Mouse (Mus musculus) G1E (cell line): ENCODE measurements around the gene Neb. TPM values are rescaled to one million over a fixed set of nuclear protein-coding genes. Genes with fewer than 3 reads are reported as not detected.

Experiments
- ATAC-seq: 2 replicates; pipeline ENCODE4 v1.8.0; 2016; ENCODE audit warnings: mild to moderate bottlenecking; ENCODE audit not compliant: insufficient number of reproducible peaks, poor library complexity, low FRiP score, severe bottlenecking; ENCODE audit errors: extremely low read depth
- DNase-seq: peaks from one replicate; pipeline ENCODE4 v3.0.0; 2012; ENCODE audit warnings: low spot score
- H3K27me3 ChIP-seq: 2 replicates; pipeline ENCODE4 v1.6.1; 2012; ENCODE audit warnings: mild to moderate bottlenecking, low read length, inconsistent platforms; ENCODE audit not compliant: insufficient read depth
- H3K36me3 ChIP-seq: replicated peaks from 2 replicates; pipeline ENCODE3; 2012; ENCODE audit warnings: mild to moderate bottlenecking, inconsistent platforms
- H3K4me1 ChIP-seq: 2 replicates; pipeline ENCODE4 v1.6.1; 2012; ENCODE audit warnings: low read depth, low read length, inconsistent platforms, mixed read lengths; ENCODE audit not compliant: insufficient read depth
- H3K4me3 ChIP-seq: 2 replicates; pipeline ENCODE4 v1.5.1; 2012; ENCODE audit warnings: low read depth, mild to moderate bottlenecking, inconsistent platforms, low read length, moderate library complexity, mixed read lengths
- H3K9me3 ChIP-seq: replicated peaks from 2 replicates; pipeline ENCODE4 v1.6.1; 2012; ENCODE audit warnings: inconsistent platforms
- CTCF ChIP-seq: IDR thresholded peaks from 2 replicates; pipeline ENCODE4 v1.5.1; 2012; ENCODE audit warnings: low read depth, low read length, inconsistent platforms, mixed read lengths
- GATA1 ChIP-seq: IDR thresholded peaks from 2 replicates; pipeline ENCODE4 v1.6.1; 2012; ENCODE audit warnings: borderline replicate concordance, low read length, inconsistent platforms, mixed read lengths
- GATA2 ChIP-seq: IDR thresholded peaks from 2 replicates; pipeline ENCODE4 v1.6.1; 2012; ENCODE audit warnings: low read depth, low read length, inconsistent platforms, borderline replicate concordance
- POLR2AphosphoS5 ChIP-seq: IDR thresholded peaks from 2 replicates; pipeline ENCODE4 v1.6.1; 2012; ENCODE audit warnings: low read depth, low read length, inconsistent platforms; ENCODE audit not compliant: insufficient replicate concordance
- TAL1 ChIP-seq: conservative IDR thresholded peaks from 2 replicates; pipeline ENCODE4 v1.6.1; 2012; ENCODE audit warnings: low read depth, low read length, inconsistent platforms, mixed read lengths
- polyA plus RNA-seq: library from polyadenylated mRNA; stranded (reverse); fragments of >175 nt; gene quantifications from 2 replicates; pipeline ENCODE4 v1.2.3, GENCODE M21; 2012
- total RNA-seq, 2 experiments: library from RNA; stranded (forward) in 1 of 2; stranded (reverse) in 1 of 2; fragments of 200-1000 nt in 1 of 2; fragments of >200 nt in 1 of 2; fragmentation: Nextera tagmentation in 1 of 2; gene quantifications; 2 replicates each; pipeline ENCODE4 v1.2.3; 2014 to 2017

The Neb gene
- total and polyA plus RNA-seq, 3 experiments: 0.05 to 1.2 (median 0.75) TPM

- no peaks in the 10 kb centered on the region for H3K36me3 ChIP-seq
- 0 out of 2 replicates have a peak, but pooled peaks cover 3% of the 10 kb centered on the region for H3K27me3 ChIP-seq
- H3K9me3 ChIP-seq: no peaks in the 10 kb centered on the region
- no peak for ATAC-seq
- TF ChIP-seq CTCF: no peak
- TF ChIP-seq GATA1: no peak
- no peak for TF ChIP-seq POLR2AphosphoS5
- TF ChIP-seq GATA2: no peak
- TF ChIP-seq TAL1: no peak
- no peak for DNase-seq
- H3K4me1 ChIP-seq: 0 out of 2 replicates have a peak, but pooled peaks cover 2% of the 10 kb centered on the region
- no peak overlapping the region for H3K4me3 ChIP-seq
These were observed 27.2 kb downstream of the Neb start for GRCm38 (mm10) chr2:52351029-52351428.

- DNase-seq: no peak
- Histone ChIP-seq H3K4me3 (no peak overlapping the region), H3K9me3 (no peaks in the 10 kb centered on the region), H3K36me3 (no peaks in the 10 kb centered on the region), H3K27me3 (no peaks in the 10 kb centered on the region), H3K4me1 (no peaks in the 10 kb centered on the region)
- no peak for ATAC-seq
- no peak for TF ChIP-seq GATA1
- no peak for TF ChIP-seq CTCF
- no peak for TF ChIP-seq GATA2
- TF ChIP-seq TAL1: no peak
- TF ChIP-seq POLR2AphosphoS5: no peak
These were observed 37.3 kb downstream of the Neb start for GRCm38 (mm10) chr2:52340990-52341389.

DNA sequence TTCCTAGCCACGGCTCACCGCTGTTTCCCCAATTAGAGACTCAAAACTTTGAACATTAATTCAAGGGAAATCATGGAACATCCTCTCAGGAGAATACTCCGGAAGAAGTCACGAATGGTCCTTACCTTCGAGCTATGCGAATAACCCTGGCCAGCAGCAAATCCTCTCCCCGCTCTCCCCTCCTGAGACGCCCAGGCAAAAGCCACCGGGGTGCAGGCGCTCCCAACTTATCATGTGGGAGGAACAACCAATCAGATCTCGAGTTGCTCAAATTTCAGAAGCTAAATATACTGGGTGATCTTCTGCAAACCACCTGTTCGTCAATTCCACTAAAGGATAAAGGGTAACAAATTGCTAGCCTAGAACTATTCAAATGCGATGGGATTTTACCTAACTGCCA, 42.7 kb downstream of the Neb start:
- Histone ChIP-seq H3K4me1 (no peaks in the 10 kb centered on the region), H3K27me3 (peaks cover 4% of the 10 kb centered on the region), H3K36me3 (no peaks in the 10 kb centered on the region), H3K4me3 (no peak overlapping the region), H3K9me3 (no peaks in the 10 kb centered on the region)
- DNase-seq: no peak
- no peak for TF ChIP-seq CTCF
- TF ChIP-seq GATA1: no peak
- no peak for TF ChIP-seq GATA2
- no peak for TF ChIP-seq POLR2AphosphoS5
- TF ChIP-seq TAL1: no peak
- no peak for ATAC-seq

DNA sequence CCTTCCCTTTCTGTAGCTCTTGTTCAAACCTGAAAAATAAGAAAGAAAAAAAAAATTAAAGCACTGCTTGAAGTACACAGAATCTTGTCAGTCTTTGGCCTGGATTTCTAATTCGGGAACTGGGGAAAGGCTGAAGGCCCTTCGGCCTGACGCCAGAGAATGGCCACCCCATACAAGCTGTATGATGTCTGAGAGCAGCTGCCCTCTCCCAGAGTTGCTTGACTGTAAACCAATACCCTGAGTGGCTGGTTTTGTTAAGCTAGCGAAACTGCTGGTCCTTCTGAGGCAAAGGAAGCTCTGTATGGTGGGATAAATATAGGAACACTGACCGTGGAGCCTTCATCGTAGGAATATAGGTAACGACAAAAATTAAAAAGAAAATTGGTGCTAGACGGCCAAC, 43.2 kb downstream of the Neb start:
- ATAC-seq: no peak
- no peak for DNase-seq
- Histone ChIP-seq H3K9me3 (no peaks in the 10 kb centered on the region), H3K4me3 (no peak overlapping the region), H3K36me3 (no peaks in the 10 kb centered on the region), H3K27me3 (peaks cover 4% of the 10 kb centered on the region), H3K4me1 (no peaks in the 10 kb centered on the region)
- TF ChIP-seq GATA2 (no peak), POLR2AphosphoS5 (no peak), CTCF (no peak), GATA1 (no peak), TAL1 (no peak)

GRCm38 (mm10) chr2:52333535-52333934, 44.7 kb downstream of the Neb start:
- no peaks in the 10 kb centered on the region for H3K9me3 ChIP-seq
- no peaks in the 10 kb centered on the region for H3K36me3 ChIP-seq
- H3K27me3 ChIP-seq: peaks cover 6% of the 10 kb centered on the region
- DNase-seq (no peak), ATAC-seq (peak; percentile 34; the same call in 1 of the 2 replicates)
- H3K4me3 ChIP-seq: no peak overlapping the region
- TF ChIP-seq CTCF (no peak), GATA2 (no peak), TAL1 (no peak), POLR2AphosphoS5 (no peak), GATA1 (no peak)
- H3K4me1 ChIP-seq: no peaks in the 10 kb centered on the region

- ATAC-seq (no peak), DNase-seq (no peak)
- Histone ChIP-seq H3K27me3 (peaks cover 7% of the 10 kb centered on the region), H3K36me3 (no peaks in the 10 kb centered on the region), H3K4me1 (no peaks in the 10 kb centered on the region), H3K4me3 (no peak overlapping the region), H3K9me3 (no peaks in the 10 kb centered on the region)
- TF ChIP-seq GATA2 (no peak), TAL1 (no peak), GATA1 (no peak), CTCF (no peak), POLR2AphosphoS5 (no peak)
These were observed 46.5 kb downstream of the Neb start for GRCm38 (mm10) chr2:52331761-52332160.

DNA sequence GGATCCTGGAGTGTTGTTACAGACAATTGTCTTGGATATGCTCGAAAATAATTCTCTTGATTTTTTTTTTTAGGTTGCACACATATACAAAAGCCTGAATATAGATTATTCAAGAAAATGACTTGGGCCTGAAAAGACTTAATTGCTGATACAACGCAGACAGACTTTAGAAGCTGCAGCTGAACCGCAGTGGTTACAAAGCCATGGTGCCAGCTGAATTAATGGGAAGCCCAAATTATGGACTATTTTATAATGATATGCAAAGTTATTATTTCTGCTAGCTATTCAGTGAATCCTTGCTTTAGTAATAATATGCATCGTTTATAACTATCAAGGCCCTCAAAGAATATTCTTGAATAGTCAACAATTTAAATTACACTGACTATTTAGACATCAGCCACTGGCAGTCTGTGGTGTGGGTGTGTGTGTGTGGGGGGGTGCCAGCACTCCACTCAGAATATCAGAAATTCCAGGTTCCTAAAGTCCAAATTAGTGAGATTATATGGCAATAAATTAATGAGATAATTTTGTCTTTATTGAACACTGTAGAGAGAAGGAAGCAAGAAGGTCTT, 50.9 kb downstream of the Neb start:
- TF ChIP-seq POLR2AphosphoS5 (no peak), CTCF (no peak), GATA2 (no peak), GATA1 (no peak), TAL1 (no peak)
- H3K27me3 ChIP-seq: peaks cover 14% of the 10 kb centered on the region
- H3K4me3 ChIP-seq: no peak overlapping the region
- H3K36me3 ChIP-seq: no peaks in the 10 kb centered on the region
- ATAC-seq (no peak), DNase-seq (no peak)
- no peaks in the 10 kb centered on the region for H3K9me3 ChIP-seq
- no peaks in the 10 kb centered on the region for H3K4me1 ChIP-seq
